Mouse (Mus musculus): Measurements from ENCODE around the gene Btbd3.
"Not testable (repeated sequence)": the region's sequence is repeated elsewhere in the genome, so short reads cannot be mapped to it uniquely, and the experiment has no call there.

Gene Btbd3

DNA sequence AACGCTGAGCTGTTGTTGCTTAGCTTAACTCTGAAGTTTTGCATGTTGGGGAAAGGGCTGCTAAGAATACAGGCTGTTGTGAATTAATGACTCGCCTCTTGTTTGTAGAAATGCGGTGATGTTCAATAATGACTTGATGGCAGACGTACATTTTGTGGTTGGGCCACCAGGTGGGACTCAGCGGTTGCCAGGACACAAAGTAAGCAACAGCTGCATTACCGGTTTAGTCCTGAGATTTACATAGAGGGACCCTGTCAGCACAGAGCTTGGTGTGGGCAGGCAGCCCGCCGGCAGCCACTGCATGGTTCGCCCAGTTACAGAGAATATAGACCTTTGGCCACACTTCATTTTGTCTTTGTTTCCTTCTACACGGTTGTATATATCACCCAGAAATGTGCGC, 23.3 kb downstream of the Btbd3 start:
- CTCF ChIA-PET: no interaction called here

GRCm38 (mm10) chr2:138280225-138280711, 23.9 kb downstream of the Btbd3 start:
- CTCF ChIA-PET: no interaction called here

- CTCF ChIA-PET: no interaction called here
Measured at GRCm38 (mm10) chr2:138281550-138282201, 25.3 kb downstream of the Btbd3 start.

- CTCF ChIA-PET: no interaction called here
Measured at GRCm38 (mm10) chr2:138283372-138283771, 27.0 kb downstream of the Btbd3 start.

GRCm38 (mm10) chr2:138283856-138284255, 27.5 kb downstream of the Btbd3 start:
- CTCF ChIA-PET: no interaction called here

DNA sequence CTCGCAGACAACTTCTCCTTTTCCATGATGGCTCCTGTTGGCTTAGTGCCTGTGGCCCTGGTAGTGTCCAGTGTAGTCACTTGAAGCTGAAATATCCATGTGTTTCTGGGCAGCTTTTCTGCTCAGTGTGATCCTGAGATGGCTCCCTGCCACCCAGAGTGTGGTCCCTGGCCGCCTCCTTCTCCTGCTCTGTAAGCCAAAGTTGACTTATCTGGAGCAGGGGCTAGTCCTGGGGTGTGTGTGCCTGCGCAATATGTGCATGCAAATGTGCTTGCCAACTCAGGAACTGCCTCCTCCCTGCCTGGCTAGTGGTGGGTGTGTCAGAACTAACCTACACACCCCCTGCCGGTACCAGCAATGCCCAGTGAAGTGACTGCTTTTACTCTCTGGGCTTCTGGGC, 29.4 kb downstream of the Btbd3 start:
- CTCF ChIA-PET: no interaction called here

DNA sequence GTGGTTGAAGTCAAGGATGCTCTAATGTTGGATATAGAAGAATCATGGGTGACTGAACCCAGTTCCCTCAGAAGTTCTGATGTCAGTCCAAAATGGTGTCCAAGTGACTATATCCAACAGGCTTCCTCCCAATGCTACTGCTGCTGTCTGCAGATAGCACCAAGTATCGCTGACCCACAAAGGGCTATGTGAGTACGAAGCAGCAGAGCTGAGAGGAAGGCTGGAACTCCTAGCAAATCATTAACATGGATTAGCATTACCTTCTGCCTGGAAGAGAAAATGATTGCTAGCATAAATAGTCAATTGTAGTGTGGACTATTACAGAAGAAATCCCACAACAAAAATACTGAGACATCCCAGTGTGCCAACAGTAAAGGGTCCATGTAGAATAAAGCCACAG, 33.8 kb downstream of the Btbd3 start:
- CTCF ChIA-PET: no interaction called here

DNA sequence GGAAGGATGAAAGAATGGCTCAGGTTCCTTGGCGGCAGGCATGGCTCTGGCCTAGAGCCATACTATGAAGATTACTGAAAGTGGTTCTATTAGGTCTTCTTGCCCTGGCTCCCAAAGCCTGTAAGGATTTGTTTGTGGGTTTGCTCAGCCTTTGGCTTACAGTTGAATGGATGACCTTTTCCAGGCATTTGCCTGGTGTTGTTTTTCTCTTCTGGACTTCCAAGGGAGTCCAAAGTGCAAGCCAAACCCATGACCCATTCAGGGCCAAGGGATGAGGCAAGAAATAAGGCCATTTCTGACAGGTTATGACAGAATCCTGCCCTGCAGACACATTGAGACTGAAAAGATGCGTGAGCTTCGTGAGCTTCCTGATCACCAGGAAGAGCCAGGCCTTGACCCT, 37.9 kb downstream of the Btbd3 start:
- CTCF ChIA-PET: interaction anchor here (0.6 kb wide), 1 partner anchor 38 kb away, joined by 3 read pairs; the partner anchor contains the start of gene Btbd3

- CTCF ChIA-PET: no interaction called here
Measured at GRCm38 (mm10) chr2:138306236-138306635, 49.9 kb downstream of the Btbd3 start.

DNA sequence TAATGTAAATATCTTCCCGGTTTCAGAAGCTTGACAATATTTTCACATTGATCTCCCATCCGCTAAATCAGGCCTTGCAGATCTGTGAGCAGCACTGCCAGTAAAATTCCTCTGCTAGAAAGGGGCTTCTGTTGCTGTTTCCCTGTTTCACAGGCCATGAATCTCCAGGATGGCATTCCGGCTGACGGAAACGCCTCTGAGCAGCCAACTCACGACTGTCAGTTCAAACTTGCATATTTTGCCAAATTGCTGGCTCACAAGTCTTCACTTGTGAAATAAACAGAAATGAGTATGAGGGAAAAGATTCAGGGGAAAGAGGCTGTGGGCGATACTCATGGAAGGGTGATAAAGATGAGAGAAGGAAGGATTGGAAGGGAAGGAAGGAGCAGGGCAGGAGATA, 59.3 kb downstream of the Btbd3 start:
- CTCF ChIA-PET: no interaction called here

GRCm38 (mm10) chr2:138320408-138320807, 64.0 kb downstream of the Btbd3 start:
- CTCF ChIA-PET: no interaction called here

GRCm38 (mm10) chr2:138321041-138321481, 64.7 kb downstream of the Btbd3 start:
- CTCF ChIA-PET: interaction anchor here (0.6 kb wide), 1 partner anchor 14 kb away, joined by 3 read pairs; no protein-coding TSS in a partner anchor

DNA sequence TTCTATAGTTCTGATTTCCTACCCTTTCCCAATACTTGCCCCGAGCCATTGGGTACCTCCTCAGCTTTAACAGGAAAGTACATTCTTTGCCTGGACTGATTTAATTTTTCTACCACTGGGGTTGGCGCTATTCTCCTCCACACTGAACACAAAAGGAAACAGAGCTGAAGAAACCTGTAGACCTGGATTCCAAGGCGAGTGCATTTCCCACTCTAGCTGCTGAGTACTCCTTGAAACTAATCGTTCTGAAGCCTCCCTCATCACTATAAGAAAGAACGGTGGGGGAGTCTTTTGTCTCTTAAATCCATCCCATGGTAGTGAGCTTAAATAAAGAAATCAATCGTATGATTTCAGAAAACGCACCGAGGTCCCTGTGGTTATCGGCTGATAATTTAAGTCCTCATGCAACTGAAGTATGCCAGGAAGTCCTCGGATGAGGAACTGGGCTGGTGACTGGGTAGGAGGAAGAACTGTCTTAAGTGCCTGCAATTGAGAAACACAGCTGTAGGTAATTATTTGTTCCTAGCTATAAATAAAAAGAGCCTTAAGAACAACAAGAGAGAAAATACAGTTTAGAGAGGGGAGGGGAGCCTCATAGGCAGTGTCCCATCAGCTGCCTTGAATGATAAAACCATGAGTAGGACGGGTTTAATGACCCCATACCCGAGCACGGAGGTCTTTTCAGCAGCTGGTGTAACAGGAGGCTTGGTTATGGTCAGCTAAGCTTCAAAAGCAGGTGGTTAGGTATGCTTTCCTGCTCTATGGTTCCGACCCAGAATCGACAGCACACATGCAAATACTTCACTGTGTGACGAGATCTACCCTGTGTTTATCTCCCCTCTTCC, 66.1 kb downstream of the Btbd3 start:
- CTCF ChIA-PET: no interaction called here

DNA sequence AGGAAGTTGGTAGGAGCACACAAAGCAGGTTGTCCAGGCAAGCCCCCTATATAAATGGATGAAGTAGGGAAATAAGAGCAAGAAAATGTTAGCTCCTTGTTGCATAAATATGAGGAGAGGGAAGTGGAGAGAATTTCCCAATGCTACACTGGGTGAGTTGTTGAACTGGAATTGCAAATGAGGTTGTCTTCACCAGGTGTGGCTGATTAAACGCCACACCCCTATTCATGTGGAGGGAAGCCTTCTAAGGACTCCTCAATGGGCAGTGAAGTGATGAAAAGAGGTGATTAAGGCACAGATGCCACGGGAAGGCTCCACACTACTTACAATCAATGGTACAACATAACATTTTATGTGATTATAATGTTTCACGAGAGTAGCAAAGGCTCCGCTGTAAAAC, 70.0 kb downstream of the Btbd3 start:
- CTCF ChIA-PET: no interaction called here

GRCm38 (mm10) chr2:138334198-138334597, 77.8 kb downstream of the Btbd3 start:
- CTCF ChIA-PET: not testable (repeated sequence)

DNA sequence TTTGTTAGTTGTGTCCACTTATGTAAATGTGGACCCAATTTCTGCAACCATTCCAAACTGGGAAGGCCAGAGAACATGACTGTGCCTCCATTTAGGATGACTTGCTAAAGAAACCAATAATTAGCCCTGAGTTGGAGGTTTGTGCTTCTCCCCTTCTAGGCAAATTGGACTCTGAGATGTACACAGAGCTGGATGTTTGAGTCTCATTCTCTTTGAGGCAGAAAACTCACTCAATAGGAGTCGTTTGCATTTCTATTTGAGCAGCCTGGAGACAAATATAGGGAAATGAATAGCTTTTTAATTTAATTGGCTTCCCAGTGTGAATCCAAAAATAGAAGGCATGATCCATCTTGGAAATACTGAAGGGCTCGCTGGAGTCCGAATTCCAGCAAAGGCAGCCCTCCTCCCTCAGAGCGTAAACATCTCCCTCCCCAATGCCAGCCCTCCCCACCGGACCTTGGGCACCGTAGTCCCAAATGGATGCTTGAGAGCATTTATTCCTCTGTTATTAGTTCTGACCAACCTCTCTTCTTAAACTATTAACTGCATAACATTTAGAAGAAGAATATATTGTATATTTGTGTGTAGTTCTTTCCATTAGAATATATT, 81.6 kb downstream of the Btbd3 start:
- CTCF ChIA-PET: no interaction called here

DNA sequence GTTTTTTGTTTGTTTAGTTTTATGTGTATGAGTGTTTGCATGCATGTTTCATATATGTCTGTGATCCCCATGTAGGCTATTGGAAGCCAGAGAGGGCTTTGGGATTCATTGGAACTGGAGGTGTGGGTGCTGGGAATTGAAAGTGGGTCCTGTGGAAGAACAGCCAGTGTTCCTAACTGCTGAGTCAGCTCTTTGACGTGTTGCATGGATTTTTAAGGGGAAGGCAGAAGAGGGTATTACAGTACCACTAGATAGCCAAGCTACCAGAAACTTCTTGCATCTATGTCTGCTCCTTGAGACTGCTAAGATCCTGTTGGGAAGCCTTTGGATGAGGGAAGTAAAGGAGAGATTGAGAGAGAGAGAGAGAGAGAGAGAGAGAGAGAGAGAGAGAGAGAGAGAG, 82.2 kb downstream of the Btbd3 start:
- CTCF ChIA-PET: no interaction called here

- CTCF ChIA-PET: no interaction called here
Measured at GRCm38 (mm10) chr2:138355366-138355765, 99.0 kb downstream of the Btbd3 start.

- CTCF ChIA-PET: no interaction called here
Measured at GRCm38 (mm10) chr2:138362474-138362873, 106.1 kb downstream of the Btbd3 start.

GRCm38 (mm10) chr2:138365391-138365790, 109.0 kb downstream of the Btbd3 start:
- CTCF ChIA-PET: no interaction called here

- CTCF ChIA-PET: no interaction called here
Measured at GRCm38 (mm10) chr2:138374556-138374955, 118.2 kb downstream of the Btbd3 start.

DNA sequence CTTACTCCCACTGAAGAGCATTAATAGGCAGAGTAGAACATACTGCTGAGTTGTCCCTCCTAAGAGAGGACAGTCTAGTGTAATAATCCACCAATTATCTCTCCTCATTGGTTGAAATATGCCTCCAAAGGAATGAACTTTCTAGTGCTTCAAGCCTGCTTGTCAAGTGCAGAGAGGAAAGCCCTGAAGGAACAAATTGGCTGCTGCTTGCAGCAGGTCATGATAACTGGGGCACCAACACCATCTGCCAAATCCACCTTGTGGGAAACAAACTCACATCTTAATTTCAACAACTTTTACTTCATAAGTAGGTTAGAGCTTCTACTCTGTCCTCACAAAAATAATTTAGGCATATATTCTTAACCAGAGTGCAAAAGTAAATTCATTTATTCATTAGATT, 122.5 kb downstream of the Btbd3 start:
- CTCF ChIA-PET: no interaction called here

DNA sequence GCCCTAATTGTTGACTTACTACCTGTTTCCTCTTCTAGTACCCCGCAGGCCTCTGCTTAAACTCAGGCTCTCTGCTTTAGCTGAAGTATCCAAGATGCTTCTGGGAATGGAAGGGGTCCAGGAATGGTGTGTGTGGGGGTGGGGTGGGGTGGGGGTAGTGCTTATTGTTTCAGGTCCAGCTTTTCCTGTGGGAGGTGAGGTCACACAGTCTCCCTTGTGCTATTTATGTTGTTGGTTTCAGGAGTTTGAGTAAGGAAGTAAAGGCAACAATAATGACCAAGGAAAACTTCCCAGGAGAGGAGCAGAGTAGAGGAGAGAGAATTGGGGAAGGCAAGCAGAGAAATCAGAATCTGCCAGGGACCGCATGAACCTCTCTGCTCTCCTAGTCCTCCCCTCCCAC, 128.4 kb downstream of the Btbd3 start:
- CTCF ChIA-PET: no interaction called here
